Mouse (Mus musculus): ENCODE results near the gene Aldh18a1.

DNA sequence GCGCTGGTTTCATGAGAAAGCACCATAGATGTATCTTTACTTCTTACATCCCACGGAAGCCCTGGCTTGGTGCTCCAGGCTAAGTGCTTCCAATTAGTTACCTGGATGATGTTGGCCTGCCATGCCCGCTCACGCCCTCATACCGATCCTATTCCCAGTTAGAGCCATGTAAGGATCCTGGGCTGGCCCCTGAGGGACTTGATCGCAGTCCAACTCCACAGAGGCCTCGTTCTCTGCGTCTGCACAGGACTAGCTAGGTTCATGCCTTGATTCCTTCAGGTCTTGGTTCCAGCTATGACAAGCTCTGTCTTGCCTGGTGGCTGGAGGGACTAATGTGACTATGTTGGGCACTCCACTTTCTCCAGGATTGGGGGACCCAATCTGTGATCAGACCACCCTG, 33.1 kb downstream of the Aldh18a1 start:
- TF ChIP-seq CTCF (IDR thresholded peaks at IDR 0.05; ENCODE audit: extremely low read depth, insufficient read length, insufficient replicate concordance, low read depth, low read length) (no peak), POLR2A (IDR thresholded peaks at IDR 0.05; ENCODE audit: low read depth, low read length) (no peak)
